Mouse (Mus musculus): ENCODE results near the gene Gen1. TPM values are rescaled to one million over a fixed set of nuclear protein-coding genes. Genes with fewer than 3 reads are reported as not detected.

Gen1 gene
- polyA plus RNA-seq, 1 experiment from 2014 or later: 3.7 TPM

DNA sequence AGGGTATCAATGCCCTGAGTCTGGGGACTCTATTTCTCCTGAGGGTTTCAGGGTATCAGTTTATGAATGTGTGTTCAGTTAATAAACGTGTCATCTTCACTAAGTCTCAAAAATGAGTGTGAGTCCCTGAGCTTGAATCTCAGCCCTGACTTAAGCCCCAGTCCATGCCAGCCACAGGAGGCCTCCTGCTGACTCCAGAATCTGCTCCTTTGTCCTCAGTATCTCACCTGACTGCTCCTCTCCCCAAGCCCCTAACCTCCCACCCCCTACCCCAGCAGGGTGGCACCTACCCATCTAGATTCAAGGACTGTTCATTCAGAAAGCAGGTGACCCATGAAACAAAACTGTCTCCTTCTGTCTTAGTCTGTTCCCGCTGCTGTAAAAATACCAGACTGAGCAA lies 67.0 kb downstream of the Gen1 start:
- H3K36me3 ChIP-seq (ENCODE audit: control insufficient read depth, insufficient read depth): no peaks in the 10 kb centered on the region
- no peak overlapping the region for H3K9ac ChIP-seq (replicated peaks; ENCODE audit: low read depth, low read length)
- no peaks in the 10 kb centered on the region for H3K9me3 ChIP-seq (ENCODE audit: control insufficient read depth, low read length)
- no peaks in the 10 kb centered on the region for H3K27me3 ChIP-seq (replicated peaks; ENCODE audit: control insufficient read depth, insufficient read depth, low read length)
- no peak overlapping the region for H3K4me2 ChIP-seq (ENCODE audit: low read length)
- 14% methylated on average over 2 of the region's 2 CpGs for WGBS
- ATAC-seq: no peak
- no peak overlapping the region for H3K27ac ChIP-seq (ENCODE audit: low read length)
- 0 out of 2 replicates have a peak, but pooled peaks cover 3% of the 10 kb centered on the region for H3K4me1 ChIP-seq (replicated peaks; ENCODE audit: control insufficient read depth, insufficient read depth, low read length)
- H3K4me3 ChIP-seq (replicated peaks; ENCODE audit: low read length): no peak overlapping the region

GRCm38 (mm10) chr12:11198026-11198425 lies 67.6 kb downstream of the Gen1 start:
- Histone ChIP-seq H3K9ac (replicated peaks; ENCODE audit: low read depth, low read length) (no peak overlapping the region), H3K4me2 (ENCODE audit: low read length) (no peak overlapping the region), H3K4me1 (replicated peaks; ENCODE audit: control insufficient read depth, insufficient read depth, low read length) (0 out of 2 replicates have a peak, but pooled peaks cover 3% of the 10 kb centered on the region), H3K4me3 (replicated peaks; ENCODE audit: low read length) (no peak overlapping the region), H3K27me3 (replicated peaks; ENCODE audit: control insufficient read depth, insufficient read depth, low read length) (no peaks in the 10 kb centered on the region), H3K36me3 (ENCODE audit: control insufficient read depth, insufficient read depth) (no peaks in the 10 kb centered on the region), H3K27ac (ENCODE audit: low read length) (no peak overlapping the region), H3K9me3 (ENCODE audit: control insufficient read depth, low read length) (no peaks in the 10 kb centered on the region)
- peak; percentile 43; the same call in 1 of the 2 replicates for ATAC-seq
- whole genome bisulfite sequencing: 7% methylated on average over 4 of the region's 4 CpGs

DNA sequence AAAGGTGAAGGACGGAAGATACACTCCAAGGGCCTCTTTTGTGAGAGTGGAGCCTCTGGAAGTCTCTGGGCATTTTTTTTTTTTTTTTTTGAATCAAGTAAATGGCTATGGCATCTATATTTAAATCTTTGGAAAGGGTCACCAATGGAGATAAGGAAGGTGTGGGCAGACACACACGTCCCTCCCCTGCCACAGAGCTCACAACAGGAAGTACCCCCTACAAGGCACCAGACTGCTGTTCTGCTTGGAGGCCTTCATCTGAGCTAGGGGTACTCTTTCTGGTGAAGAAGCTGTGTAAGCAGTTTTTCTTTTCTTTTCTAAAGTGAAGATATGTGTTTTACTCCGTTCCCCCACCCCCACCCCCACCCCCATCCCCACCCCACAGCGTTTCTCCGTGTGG lies 68.8 kb downstream of the Gen1 start:
- Histone ChIP-seq H3K9ac (replicated peaks; ENCODE audit: low read depth, low read length) (no peak overlapping the region), H3K9me3 (ENCODE audit: control insufficient read depth, low read length) (no peaks in the 10 kb centered on the region), H3K27me3 (replicated peaks; ENCODE audit: control insufficient read depth, insufficient read depth, low read length) (no peaks in the 10 kb centered on the region), H3K27ac (ENCODE audit: low read length) (no peak overlapping the region), H3K4me2 (ENCODE audit: low read length) (no peak overlapping the region), H3K4me1 (replicated peaks; ENCODE audit: control insufficient read depth, insufficient read depth, low read length) (0 out of 2 replicates have a peak, but pooled peaks cover 3% of the 10 kb centered on the region), H3K36me3 (ENCODE audit: control insufficient read depth, insufficient read depth) (no peaks in the 10 kb centered on the region), H3K4me3 (replicated peaks; ENCODE audit: low read length) (no peak overlapping the region)
- WGBS: 52% methylated on average over 5 of the region's 5 CpGs
- ATAC-seq: no peak

- no peak overlapping the region for H3K27ac ChIP-seq (ENCODE audit: low read length)
- no peak overlapping the region for H3K9ac ChIP-seq (replicated peaks; ENCODE audit: low read depth, low read length)
- H3K4me3 ChIP-seq (replicated peaks; ENCODE audit: low read length): 0 out of 2 replicates have a peak overlapping the region, but pooled peaks have one; percentile 2
- peak overlapping the region; percentile 34 for H3K4me2 ChIP-seq (ENCODE audit: low read length)
- peak; percentile 86 for ATAC-seq
- H3K9me3 ChIP-seq (ENCODE audit: control insufficient read depth, low read length): no peaks in the 10 kb centered on the region
- 0 out of 2 replicates have a peak, but pooled peaks cover 3% of the 10 kb centered on the region for H3K4me1 ChIP-seq (replicated peaks; ENCODE audit: control insufficient read depth, insufficient read depth, low read length)
- H3K36me3 ChIP-seq (ENCODE audit: control insufficient read depth, insufficient read depth): no peaks in the 10 kb centered on the region
- no peaks in the 10 kb centered on the region for H3K27me3 ChIP-seq (replicated peaks; ENCODE audit: control insufficient read depth, insufficient read depth, low read length)
- WGBS: 10% methylated on average over 18 of the region's 19 CpGs
These were observed 69.4 kb downstream of the Gen1 start for GRCm38 (mm10) chr12:11196142-11196597.

GRCm38 (mm10) chr12:11195031-11195430 lies 70.6 kb downstream of the Gen1 start:
- whole genome bisulfite sequencing: 85% methylated on average over 1 of the region's 1 CpGs
- Histone ChIP-seq H3K4me3 (replicated peaks; ENCODE audit: low read length) (no peak overlapping the region), H3K4me2 (ENCODE audit: low read length) (no peak overlapping the region), H3K36me3 (ENCODE audit: control insufficient read depth, insufficient read depth) (no peaks in the 10 kb centered on the region), H3K27ac (ENCODE audit: low read length) (no peak overlapping the region), H3K9ac (replicated peaks; ENCODE audit: low read depth, low read length) (no peak overlapping the region), H3K27me3 (replicated peaks; ENCODE audit: control insufficient read depth, insufficient read depth, low read length) (no peaks in the 10 kb centered on the region), H3K4me1 (replicated peaks; ENCODE audit: control insufficient read depth, insufficient read depth, low read length) (0 out of 2 replicates have a peak, but pooled peaks cover 3% of the 10 kb centered on the region), H3K9me3 (ENCODE audit: control insufficient read depth, low read length) (no peaks in the 10 kb centered on the region)
- ATAC-seq: no peak

Small RNAs within 50 kb of the gene (microRNA-seq; reads per million reads assigned to microRNA genes)
- not detected for gene Mir7675

Other genes with a start within 250 kb of the Gen1 start
- gene Kcns3, start 114.7 kb downstream of the Gen1 start, polyA plus RNA-seq (2015; fragmentation: Nextera tagmentation; extraction: Ambion mirVana): 0.39 and 0.83 TPM in 2 replicates
- gene Msgn1, start 56.8 kb downstream of the Gen1 start, polyA plus RNA-seq (2015; fragmentation: Nextera tagmentation; extraction: Ambion mirVana): not detected in 2 replicates
- gene Smc6, start 85 bp upstream of the Gen1 start, polyA plus RNA-seq (2015; fragmentation: Nextera tagmentation; extraction: Ambion mirVana): 112 and 123 TPM in 2 replicates
- 17.7 and 34.5 TPM in 2 replicates for gene Vsnl1, start 170.8 kb upstream of the Gen1 start, polyA plus RNA-seq (2015; fragmentation: Nextera tagmentation; extraction: Ambion mirVana)
- gene Rad51ap2, start 190.3 kb upstream of the Gen1 start, polyA plus RNA-seq (2015; fragmentation: Nextera tagmentation; extraction: Ambion mirVana): 0.30 and 0.62 TPM in 2 replicates